Mouse (Mus musculus): ENCODE measurements around the gene Tle4. TPM values are rescaled to one million over a fixed set of nuclear protein-coding genes. Genes with fewer than 3 reads are reported as not detected.
A peak's percentile ranks its signal among the peaks of the same experiment; 100 is the strongest.

Gene Tle4
- total and polyA plus RNA-seq, 2 experiments = 5.4 to 5.5 TPM

DNA sequence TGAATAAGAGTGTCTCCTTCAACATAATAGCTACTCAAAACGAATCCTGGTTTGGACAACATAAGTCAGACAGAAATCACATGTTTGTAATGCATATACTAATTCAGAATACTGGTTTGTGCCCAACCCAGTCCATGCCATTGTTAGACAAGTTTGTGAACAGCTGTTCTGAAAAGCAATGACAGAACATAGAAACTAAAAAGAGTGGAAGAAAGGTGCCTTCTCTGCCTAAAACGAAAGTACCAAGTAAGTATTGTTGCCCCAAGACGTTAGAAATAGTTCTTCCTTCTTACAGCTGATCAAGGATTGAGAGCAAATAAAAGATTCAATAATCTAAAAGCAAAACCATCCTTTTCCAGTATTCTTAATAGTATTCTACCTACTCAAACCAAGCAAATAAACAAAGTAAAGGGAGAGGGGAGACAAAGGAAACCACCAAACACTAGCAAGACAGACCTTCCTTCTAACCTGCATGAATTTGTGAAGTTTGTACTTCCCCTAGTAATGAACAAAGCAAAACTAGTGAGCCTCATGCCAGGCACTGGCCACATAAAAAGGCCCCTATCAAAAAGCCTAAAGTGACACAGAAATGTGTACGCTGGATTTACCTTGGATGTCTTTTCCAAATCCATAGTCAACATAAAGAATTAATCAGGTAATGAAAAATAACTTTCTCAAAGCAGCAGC is 34.4 kb downstream of the Tle4 start:
- H3K4me3 ChIP-seq (ENCODE audit: insufficient read depth, low read depth, low read length) = no peak overlapping the region
- TF ChIP-seq CTCF (IDR thresholded peaks at IDR 0.05; ENCODE audit: low read depth, low read length) (no peak), POLR2A (IDR thresholded peaks at IDR 0.05; ENCODE audit: extremely low read depth, insufficient read depth, low read length) (no peak)
- 86% methylated on average over 4 of the region's 4 CpGs for WGBS

DNA sequence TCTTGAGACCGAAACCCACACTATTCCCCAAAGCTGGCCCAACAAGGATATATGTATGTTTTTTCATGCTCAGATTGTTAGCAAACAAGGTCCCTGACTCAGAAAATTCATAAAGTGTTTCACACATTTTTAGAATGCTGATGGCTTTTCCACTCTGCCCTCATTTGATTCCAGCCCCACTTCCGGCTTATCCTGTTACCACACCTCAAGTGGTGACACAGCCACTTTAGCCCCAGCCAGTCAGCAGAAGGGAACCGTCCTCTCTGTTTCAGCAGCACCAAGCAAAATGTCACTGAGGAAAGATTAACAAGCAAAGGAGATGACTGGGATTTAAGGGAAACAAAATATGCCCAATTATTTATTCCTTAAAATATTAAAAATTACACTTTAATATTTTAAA is 50.0 kb downstream of the Tle4 start:
- H3K4me3 ChIP-seq (ENCODE audit: insufficient read depth, low read depth, low read length) = no peak overlapping the region
- 90% methylated on average over 3 of the region's 3 CpGs for WGBS
- H3K9ac ChIP-seq (ENCODE audit: low read depth, low read length) = no peak overlapping the region
- no peak for TF ChIP-seq CTCF (IDR thresholded peaks at IDR 0.05; ENCODE audit: low read depth, low read length)
- no peak for TF ChIP-seq POLR2A (IDR thresholded peaks at IDR 0.05; ENCODE audit: extremely low read depth, insufficient read depth, low read length)
- peaks cover 3% of the 10 kb centered on the region; the same call in 1 of the 2 replicates for H3K79me2 ChIP-seq (ENCODE audit: control insufficient read depth, insufficient read depth, low read length)
- no peak for DNase-seq (ENCODE audit: extremely low read depth, low read depth, low spot score)
- no peaks in the 10 kb centered on the region for H3K27me3 ChIP-seq (ENCODE audit: control insufficient read depth, insufficient read depth, low read length)
- no peak overlapping the region for H3K27ac ChIP-seq (replicated peaks; ENCODE audit: insufficient read depth, low read depth, low read length)
- no peaks in the 10 kb centered on the region; the same call in 1 of the 2 replicates for H3K4me1 ChIP-seq (ENCODE audit: control insufficient read depth, insufficient read depth, low read length)
- H3K36me3 ChIP-seq (ENCODE audit: control insufficient read depth, insufficient read depth, low read length) = no peaks in the 10 kb centered on the region

More for the DNA sequence above, 34.4 kb downstream of the Tle4 start:
- H3K79me2 ChIP-seq (ENCODE audit: control insufficient read depth, insufficient read depth, low read length) = peaks cover 7% of the 10 kb centered on the region; the same call in 1 of the 2 replicates
- H3K36me3 ChIP-seq (ENCODE audit: control insufficient read depth, insufficient read depth, low read length) = peaks cover 4% of the 10 kb centered on the region; the same call in 1 of the 2 replicates
- no peak overlapping the region for H3K9ac ChIP-seq (ENCODE audit: low read depth, low read length)
- no peak overlapping the region for H3K27ac ChIP-seq (replicated peaks; ENCODE audit: insufficient read depth, low read depth, low read length)
- no peak for DNase-seq (ENCODE audit: extremely low read depth, low read depth, low spot score)
- H3K27me3 ChIP-seq (ENCODE audit: control insufficient read depth, insufficient read depth, low read length) = no peaks in the 10 kb centered on the region
- H3K4me1 ChIP-seq (ENCODE audit: control insufficient read depth, insufficient read depth, low read length) = no peaks in the 10 kb centered on the region; the same call in 1 of the 2 replicates

DNA sequence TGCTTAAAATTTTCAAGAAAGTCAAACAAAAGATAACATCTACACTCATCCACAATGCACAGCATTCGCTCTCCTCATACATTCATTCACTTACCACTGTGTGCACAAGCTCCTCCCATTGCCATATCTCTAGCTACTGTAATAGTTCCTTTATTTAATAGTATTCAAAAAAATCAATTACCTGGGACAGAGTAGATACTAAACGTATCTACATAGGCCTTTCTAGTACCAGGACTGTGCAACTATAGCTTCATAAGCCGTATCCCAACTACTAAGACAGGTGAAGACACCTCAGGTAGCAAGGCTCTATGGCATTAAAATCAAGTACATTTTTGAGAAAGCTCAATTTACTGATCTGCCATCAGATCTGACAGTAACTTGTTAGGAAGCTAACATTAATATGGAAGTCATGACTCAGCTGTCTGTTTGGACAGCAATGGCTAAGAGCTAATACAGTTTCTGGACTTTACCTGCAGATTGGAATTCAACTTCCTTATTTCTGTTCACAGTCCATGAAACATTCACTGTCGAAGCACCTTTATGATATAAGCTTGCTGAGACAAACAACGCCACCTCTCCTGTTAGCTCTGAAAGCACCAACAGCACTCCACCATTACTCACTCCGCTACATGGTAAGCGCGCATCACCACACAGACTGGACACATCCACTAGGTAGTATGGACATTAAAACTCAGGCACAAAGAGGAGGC is 50.6 kb downstream of the Tle4 start:
- H3K27ac ChIP-seq (replicated peaks; ENCODE audit: insufficient read depth, low read depth, low read length) = no peak overlapping the region
- H3K4me3 ChIP-seq (ENCODE audit: insufficient read depth, low read depth, low read length) = no peak overlapping the region
- H3K4me1 ChIP-seq (ENCODE audit: control insufficient read depth, insufficient read depth, low read length) = no peaks in the 10 kb centered on the region; the same call in 1 of the 2 replicates
- no peaks in the 10 kb centered on the region for H3K27me3 ChIP-seq (ENCODE audit: control insufficient read depth, insufficient read depth, low read length)
- H3K9ac ChIP-seq (ENCODE audit: low read depth, low read length) = no peak overlapping the region
- TF ChIP-seq CTCF (IDR thresholded peaks at IDR 0.05; ENCODE audit: low read depth, low read length) (no peak), POLR2A (IDR thresholded peaks at IDR 0.05; ENCODE audit: extremely low read depth, insufficient read depth, low read length) (no peak)
- 95% methylated on average over 8 of the region's 8 CpGs for WGBS
- DNase-seq (ENCODE audit: extremely low read depth, low read depth, low spot score) = no peak
- peaks cover under 1% of the 10 kb centered on the region; the same call in 1 of the 2 replicates for H3K79me2 ChIP-seq (ENCODE audit: control insufficient read depth, insufficient read depth, low read length)
- H3K36me3 ChIP-seq (ENCODE audit: control insufficient read depth, insufficient read depth, low read length) = no peaks in the 10 kb centered on the region

DNA sequence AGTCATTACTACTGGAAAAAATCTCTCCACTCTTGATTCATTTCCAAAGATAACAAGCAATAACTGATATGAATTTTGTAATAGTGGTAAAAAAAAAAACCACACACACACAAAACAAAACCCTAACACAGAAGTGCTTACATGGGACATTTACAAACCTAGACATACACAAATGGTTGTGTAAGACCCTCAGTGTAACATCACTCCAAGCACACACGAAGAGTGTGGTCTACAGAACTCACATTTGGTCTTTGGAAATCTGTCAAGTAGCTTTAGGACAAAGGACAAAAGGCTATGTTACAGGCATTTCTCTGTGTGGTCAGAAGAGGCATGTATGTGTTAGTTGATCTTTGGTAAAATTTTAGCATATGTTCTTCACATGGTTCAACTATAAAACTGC is 52.4 kb downstream of the Tle4 start:
- peak; percentile 20 for DNase-seq (ENCODE audit: extremely low read depth, low read depth, low spot score)
- Histone ChIP-seq H3K4me3 (ENCODE audit: insufficient read depth, low read depth, low read length) (no peak overlapping the region), H3K79me2 (ENCODE audit: control insufficient read depth, insufficient read depth, low read length) (no peaks in the 10 kb centered on the region; the same call in 1 of the 2 replicates), H3K4me1 (ENCODE audit: control insufficient read depth, insufficient read depth, low read length) (no peaks in the 10 kb centered on the region), H3K36me3 (ENCODE audit: control insufficient read depth, insufficient read depth, low read length) (no peaks in the 10 kb centered on the region), H3K27me3 (ENCODE audit: control insufficient read depth, insufficient read depth, low read length) (no peaks in the 10 kb centered on the region), H3K9ac (ENCODE audit: low read depth, low read length) (no peak overlapping the region), H3K27ac (replicated peaks; ENCODE audit: insufficient read depth, low read depth, low read length) (no peak overlapping the region)
- WGBS = 48% methylated on average over 1 of the region's 1 CpGs
- TF ChIP-seq CTCF (IDR thresholded peaks at IDR 0.05; ENCODE audit: low read depth, low read length) = no peak
- no peak for TF ChIP-seq POLR2A (IDR thresholded peaks at IDR 0.05; ENCODE audit: extremely low read depth, insufficient read depth, low read length)

DNA sequence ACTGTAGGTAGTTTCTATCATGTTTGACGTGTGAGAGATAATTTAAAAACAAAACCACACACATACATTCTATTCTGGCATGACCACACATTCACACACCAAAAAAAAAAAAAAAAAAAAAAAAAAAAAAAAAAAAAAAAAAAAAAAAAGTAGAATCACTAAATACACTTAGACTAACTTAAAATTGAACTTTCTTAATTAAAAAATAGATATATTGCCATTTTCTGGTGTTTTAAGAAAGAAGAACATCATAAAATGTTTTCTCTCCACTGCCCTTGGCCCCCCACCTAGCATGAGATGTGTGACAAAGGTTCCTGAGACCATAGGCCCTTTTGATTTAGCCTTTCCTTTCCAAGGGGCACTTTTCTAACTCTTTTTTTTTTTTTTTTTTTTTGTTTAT is 54.5 kb downstream of the Tle4 start:
- H3K27ac ChIP-seq (replicated peaks; ENCODE audit: insufficient read depth, low read depth, low read length) = no peak overlapping the region
- H3K36me3 ChIP-seq (ENCODE audit: control insufficient read depth, insufficient read depth, low read length) = no peaks in the 10 kb centered on the region
- H3K4me1 ChIP-seq (ENCODE audit: control insufficient read depth, insufficient read depth, low read length) = no peaks in the 10 kb centered on the region; the same call in 1 of the 2 replicates
- H3K4me3 ChIP-seq (ENCODE audit: insufficient read depth, low read depth, low read length) = no peak overlapping the region
- WGBS = 88% methylated on average over 1 of the region's 1 CpGs
- no peaks in the 10 kb centered on the region for H3K27me3 ChIP-seq (ENCODE audit: control insufficient read depth, insufficient read depth, low read length)
- TF ChIP-seq POLR2A (IDR thresholded peaks at IDR 0.05; ENCODE audit: extremely low read depth, insufficient read depth, low read length) (no peak), CTCF (IDR thresholded peaks at IDR 0.05; ENCODE audit: low read depth, low read length) (no peak)
- no peak overlapping the region for H3K9ac ChIP-seq (ENCODE audit: low read depth, low read length)
- H3K79me2 ChIP-seq (ENCODE audit: control insufficient read depth, insufficient read depth, low read length) = no peaks in the 10 kb centered on the region; the same call in 1 of the 2 replicates
- DNase-seq (ENCODE audit: extremely low read depth, low read depth, low spot score) = no peak
